Mouse (Mus musculus): ENCODE measurements around the gene Gemin7. TPM values are rescaled to one million over a fixed set of nuclear protein-coding genes. Genes with fewer than 3 reads are reported as not detected.

Gemin7 gene
- polyA plus RNA-seq (2012; fragmentation: generic; extraction: Trizol), result 100 to 1,000 TPM; 127 to 141 TPM

GRCm38 (mm10) chr7:19577141-19577852 is at the start of gene Gemin7, which contains the start of gene Zfp296:
Gene Gemin7, minus strand, starts transcription at chr7:19577595.
Gene Zfp296, plus strand, starts transcription at chr7:19577287.

DNA sequence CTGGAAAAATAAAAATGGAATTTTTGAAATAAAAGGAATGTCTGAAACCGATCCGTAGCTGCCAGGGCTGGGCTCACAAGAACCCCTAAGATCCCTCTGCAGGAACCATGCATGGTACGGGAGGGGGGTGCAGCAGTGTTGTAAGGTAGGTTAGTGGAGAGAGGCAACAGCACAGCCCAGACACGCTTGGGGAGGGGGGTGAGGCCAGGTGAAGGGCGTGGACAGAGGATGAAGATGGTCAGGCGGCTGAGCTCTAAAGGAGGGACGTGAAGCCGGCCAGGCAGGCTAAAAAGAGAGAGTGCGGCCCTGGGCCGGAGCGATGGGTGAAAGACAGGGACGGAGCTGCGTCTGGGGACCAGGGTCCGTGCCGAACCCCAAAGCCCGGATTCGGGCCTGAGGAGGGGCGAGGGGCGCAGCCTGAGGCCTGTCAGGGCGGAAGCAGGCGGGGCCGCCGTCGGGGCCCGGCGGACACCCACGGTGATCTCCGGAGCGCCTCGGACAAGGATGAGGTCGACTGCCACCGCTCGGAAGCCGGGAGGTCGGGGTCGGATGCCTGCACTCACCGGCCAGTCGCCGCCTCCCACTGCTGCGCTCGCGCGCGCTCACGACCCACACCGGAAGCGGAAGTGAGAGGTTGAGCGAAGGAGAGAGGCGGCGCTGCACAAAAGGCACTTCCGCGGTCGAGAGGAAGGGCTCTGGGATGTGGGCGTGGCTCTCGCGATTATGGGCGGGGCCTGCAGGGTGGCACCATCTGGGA is 26.6 kb upstream of the Gemin7 start, which contains the start of gene Clasrp:
Gene Clasrp (minus strand): TSS at position 638 of the 757 bp plus-strand sequence.

DNA sequence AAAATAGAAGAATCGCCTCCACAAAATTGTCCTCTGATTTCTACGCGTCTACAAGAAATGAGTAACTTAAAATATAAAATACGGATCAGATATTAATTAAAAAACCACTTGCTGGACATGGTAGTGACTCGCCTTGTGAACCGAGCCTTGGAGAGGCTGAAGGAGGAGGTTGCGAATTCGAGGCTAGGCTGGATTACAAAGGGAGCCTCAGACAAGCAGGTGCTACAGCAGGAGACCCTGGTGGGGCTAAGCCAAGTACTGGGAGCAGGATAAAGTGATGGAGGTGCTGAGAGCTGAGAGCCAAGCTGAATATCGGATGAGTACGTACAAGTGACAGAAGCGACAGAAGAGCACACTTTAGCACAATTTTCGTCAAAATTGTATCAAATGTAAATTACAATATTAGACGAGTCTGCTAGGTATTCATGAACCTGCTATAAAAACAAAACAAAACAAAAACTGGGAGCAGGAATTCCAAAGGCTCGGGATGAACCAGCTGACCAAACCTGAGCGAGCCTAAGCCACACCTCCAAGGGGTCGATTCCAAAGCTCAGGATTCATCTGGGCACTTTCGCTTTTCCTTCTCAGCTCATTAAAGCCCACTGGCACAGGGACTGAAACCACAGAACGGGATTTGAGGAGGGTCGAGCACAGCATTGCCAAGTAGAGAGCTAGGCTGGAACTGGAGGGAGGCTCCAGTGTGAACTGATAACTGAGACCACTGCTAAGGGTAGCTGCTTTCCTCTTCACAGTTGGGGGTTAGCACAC is 14.6 kb downstream of the Gemin7 start, which contains the start of gene Ppp1r37:
Gene Ppp1r37 (minus strand): TSS at position 434 of the 768 bp plus-strand sequence.

DNA sequence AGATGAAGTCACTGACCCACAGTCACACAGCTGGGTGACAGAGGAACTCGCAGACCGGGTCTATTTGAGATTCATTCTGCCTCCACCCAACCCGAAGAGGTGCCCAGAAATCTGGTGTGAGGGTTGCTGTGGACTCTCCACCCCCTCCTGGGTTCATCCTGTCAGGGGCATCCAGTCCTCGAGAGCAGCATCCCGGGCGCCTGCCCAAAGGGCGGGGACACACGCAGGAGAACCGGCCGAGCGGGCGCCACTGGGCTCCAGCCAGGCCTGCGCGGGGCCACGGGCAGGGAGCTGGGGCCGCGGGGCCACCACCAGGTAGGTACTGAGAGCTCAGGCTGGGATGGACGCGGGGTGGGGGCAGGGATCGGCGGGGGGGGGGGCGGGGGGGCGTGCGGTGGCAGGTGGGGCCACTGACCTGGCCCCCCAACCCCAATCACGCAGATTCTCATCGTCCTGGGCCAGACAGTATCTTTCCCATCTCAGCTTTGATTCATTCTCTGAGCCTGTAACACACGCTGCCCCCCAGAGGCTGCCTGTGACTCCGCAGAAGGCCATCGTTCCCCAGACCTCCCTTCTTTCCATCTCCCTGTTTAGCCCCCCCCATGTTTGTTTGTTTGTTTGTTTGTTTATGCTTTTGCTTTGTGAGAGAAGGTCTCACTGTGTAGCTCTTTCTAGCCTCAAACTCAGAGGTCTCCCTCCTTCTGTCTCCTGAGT is 59.6 kb downstream of the Gemin7 start, which contains the start of gene Nkpd1:
Gene Nkpd1 (plus strand): TSS at position 187 of the 714 bp plus-strand sequence.

Other genes with a start within 250 kb of the Gemin7 start
- 100 to 1,000 TPM in 1 of 2 experiments, 10 to 100 TPM in 1; 85.1 to 272 TPM for gene Ercc1, start 232.8 kb downstream of the Gemin7 start, polyA plus RNA-seq (2012; fragmentation: generic; extraction: Trizol)
- gene Cd3eap, start 218.1 kb downstream of the Gemin7 start, polyA plus RNA-seq (2012; fragmentation: generic; extraction: Trizol), result 10 to 100 TPM in 1 of 2 experiments, 1 to 10 TPM in 1; 9.0 to 24.5 TPM
- 1 to 10 TPM; 7.3 to 7.9 TPM for gene Ppp1r13l, start 217.8 kb downstream of the Gemin7 start, polyA plus RNA-seq (2012; fragmentation: generic; extraction: Trizol)
- 10 to 100 TPM in 1 of 2 experiments, 1 to 10 TPM in 1; 6.7 to 12.5 TPM for gene Ercc2, start 195.6 kb downstream of the Gemin7 start, polyA plus RNA-seq (2012; fragmentation: generic; extraction: Trizol)
- 1 to 10 TPM in 1 of 2 experiments, under 1 TPM in 1; 0.61 to 2.7 TPM for gene Klc3, start 173.5 kb downstream of the Gemin7 start, polyA plus RNA-seq (2012; fragmentation: generic; extraction: Trizol)
- gene Ckm, start 172.8 kb downstream of the Gemin7 start, polyA plus RNA-seq (2012; fragmentation: generic; extraction: Trizol), result under 1 TPM in 1 of 2 experiments, not detected in 1; 0.05 TPM
- 10 to 100 TPM in 1 of 2 experiments, 1 to 10 TPM in 1; 7.2 to 16.0 TPM for gene Mark4, start 118.8 kb downstream of the Gemin7 start, polyA plus RNA-seq (2012; fragmentation: generic; extraction: Trizol)
- under 1 TPM; 0.06 to 0.08 TPM for gene Exoc3l2, start 114.3 kb downstream of the Gemin7 start, polyA plus RNA-seq (2012; fragmentation: generic; extraction: Trizol)
- 1 to 10 TPM; 2.8 to 7.6 TPM for gene Bloc1s3, start 69.2 kb downstream of the Gemin7 start, polyA plus RNA-seq (2012; fragmentation: generic; extraction: Trizol)
- gene Trappc6a, start 69.2 kb downstream of the Gemin7 start, polyA plus RNA-seq (2012; fragmentation: generic; extraction: Trizol), result 100 to 1,000 TPM in 1 of 2 experiments, 10 to 100 TPM in 1; 46.3 to 112 TPM
- under 1 TPM; 0.01 to 0.32 TPM for gene Nkpd1, start 59.8 kb downstream of the Gemin7 start, polyA plus RNA-seq (2012; fragmentation: generic; extraction: Trizol)
- gene Ppp1r37, start 14.5 kb downstream of the Gemin7 start, polyA plus RNA-seq (2012; fragmentation: generic; extraction: Trizol), result 10 to 100 TPM; 33.3 to 45.0 TPM
- gene Zfp296, start 308 bp downstream of the Gemin7 start, polyA plus RNA-seq (2012; fragmentation: generic; extraction: Trizol), result under 1 TPM in 1 of 2 experiments, not detected in 1; 0.07 TPM
- gene Clasrp, start 26.9 kb upstream of the Gemin7 start, polyA plus RNA-seq (2012; fragmentation: generic; extraction: Trizol), result 10 to 100 TPM; 11.9 to 28.1 TPM
- 10 to 100 TPM; 11.9 to 33.1 TPM for gene Relb, start 51.8 kb upstream of the Gemin7 start, polyA plus RNA-seq (2012; fragmentation: generic; extraction: Trizol)
- 10 to 100 TPM; 82.8 to 99.6 TPM for gene Clptm1, start 87.4 kb upstream of the Gemin7 start, polyA plus RNA-seq (2012; fragmentation: generic; extraction: Trizol)
- gene Apoc2, start 100.3 kb upstream of the Gemin7 start, polyA plus RNA-seq (2012; fragmentation: generic; extraction: Trizol), result under 1 TPM in 1 of 2 experiments, not detected in 1; 0.94 TPM
- not detected for gene Gm44805, start 103.8 kb upstream of the Gemin7 start, polyA plus RNA-seq (2012; fragmentation: generic; extraction: Trizol)
- gene Apoc4, start 103.9 kb upstream of the Gemin7 start, polyA plus RNA-seq (2012; fragmentation: generic; extraction: Trizol), result 1 to 10 TPM in 1 of 2 experiments, not detected in 1; 4.6 TPM
- 10 to 100 TPM in 1 of 2 experiments, not detected in 1; 23.3 TPM for gene Apoc1, start 115.1 kb upstream of the Gemin7 start, polyA plus RNA-seq (2012; fragmentation: generic; extraction: Trizol)
- gene Apoe, start 121.6 kb upstream of the Gemin7 start, polyA plus RNA-seq (2012; fragmentation: generic; extraction: Trizol), result 10 to 100 TPM in 1 of 2 experiments, under 1 TPM in 1; 0.54 to 25.5 TPM
- gene Tomm40, start 137.8 kb upstream of the Gemin7 start, polyA plus RNA-seq (2012; fragmentation: generic; extraction: Trizol), result 100 to 1,000 TPM in 1 of 2 experiments, 10 to 100 TPM in 1; 73.6 to 172 TPM
- 10 to 100 TPM; 10.7 to 22.9 TPM for gene Nectin2, start 172.9 kb upstream of the Gemin7 start, polyA plus RNA-seq (2012; fragmentation: generic; extraction: Trizol)
- under 1 TPM; 0.04 to 0.12 TPM for gene Bcam, start 193.4 kb upstream of the Gemin7 start, polyA plus RNA-seq (2012; fragmentation: generic; extraction: Trizol)
- gene Cblc, start 219.2 kb upstream of the Gemin7 start, polyA plus RNA-seq (2012; fragmentation: generic; extraction: Trizol), result under 1 TPM in 1 of 2 experiments, not detected in 1; 0.06 TPM
- 10 to 100 TPM in 1 of 2 experiments, 1 to 10 TPM in 1; 3.7 to 20.3 TPM for gene Bcl3, start 245.2 kb upstream of the Gemin7 start, polyA plus RNA-seq (2012; fragmentation: generic; extraction: Trizol)

Measured in C3H10T1/2 (cell line).